Mouse (Mus musculus) mesoderm, embryonic 11.5 days (tissue): ENCODE measurements around the gene Stim1.
A peak's percentile ranks its signal among the peaks of the same experiment; 100 is the strongest.
"Not testable (repeated sequence)": the region's sequence is repeated elsewhere in the genome, so short reads cannot be mapped to it uniquely, and the experiment has no call there.

Source experiments
- DNase-seq: peaks from one replicate; pipeline ENCODE4 v3.0.0-alpha.2; 2012; ENCODE audit warnings: low read depth, low spot score

The Stim1 gene

DNA sequence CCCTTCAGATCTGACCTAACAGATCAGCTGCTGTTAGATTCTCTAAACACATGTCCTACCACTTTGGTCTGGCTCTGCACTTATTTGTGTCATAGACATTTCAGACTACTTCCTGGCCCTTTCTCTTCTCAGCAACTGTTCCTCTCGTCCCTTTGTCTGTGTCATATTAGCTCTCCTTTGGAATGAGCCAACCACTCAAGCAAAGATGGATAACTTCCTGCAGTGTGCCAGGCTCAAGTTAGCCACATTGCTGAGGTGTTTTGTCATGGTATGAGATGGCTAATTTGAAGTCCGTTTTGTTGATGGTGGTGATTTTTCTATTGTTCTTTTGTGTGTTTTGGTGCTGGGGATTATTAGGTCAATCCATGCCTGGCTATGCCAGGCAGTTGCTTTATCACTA is 93.7 kb downstream of the Stim1 start:
- DNase-seq: no peak

DNA sequence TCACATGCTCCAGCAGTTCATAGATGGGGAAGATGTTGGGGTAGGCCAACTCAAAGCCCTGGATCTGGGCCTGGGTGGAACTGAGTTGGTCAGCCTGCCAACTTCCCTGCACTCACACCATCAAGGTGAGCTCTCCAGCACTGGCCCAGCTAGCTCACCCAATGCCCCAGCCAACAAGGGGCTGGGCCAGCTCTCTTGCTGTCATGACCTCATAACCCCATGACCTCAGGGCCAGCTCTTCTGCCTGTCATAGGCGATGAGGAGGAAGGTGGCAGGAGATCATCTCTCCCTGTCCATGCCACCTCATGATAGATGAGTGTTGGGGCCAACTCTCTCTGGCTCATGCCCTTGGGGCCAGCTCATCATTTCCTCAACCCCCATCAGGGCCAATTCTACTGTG is 96.2 kb downstream of the Stim1 start:
- no peak for DNase-seq

DNA sequence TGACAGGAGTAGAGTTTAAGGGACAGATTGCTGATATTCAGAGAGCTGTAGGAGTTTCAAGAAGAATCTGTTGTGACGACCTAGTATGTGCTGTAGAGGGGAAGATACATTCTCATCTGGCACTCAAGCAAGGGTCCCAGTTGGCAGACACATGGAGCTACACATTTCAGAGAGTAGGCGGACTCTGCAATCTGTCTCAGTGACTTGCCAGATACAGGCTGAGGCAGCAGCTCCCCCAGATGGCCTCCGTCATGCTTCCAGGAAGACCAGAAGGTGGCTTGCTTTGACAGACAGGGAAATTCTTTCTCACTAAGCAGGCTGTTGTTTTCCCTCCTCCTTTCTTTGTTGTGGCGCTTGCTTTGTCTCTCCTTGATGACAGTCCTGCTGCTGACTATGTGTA is 102.1 kb downstream of the Stim1 start:
- DNase-seq: peak; percentile 6

DNA sequence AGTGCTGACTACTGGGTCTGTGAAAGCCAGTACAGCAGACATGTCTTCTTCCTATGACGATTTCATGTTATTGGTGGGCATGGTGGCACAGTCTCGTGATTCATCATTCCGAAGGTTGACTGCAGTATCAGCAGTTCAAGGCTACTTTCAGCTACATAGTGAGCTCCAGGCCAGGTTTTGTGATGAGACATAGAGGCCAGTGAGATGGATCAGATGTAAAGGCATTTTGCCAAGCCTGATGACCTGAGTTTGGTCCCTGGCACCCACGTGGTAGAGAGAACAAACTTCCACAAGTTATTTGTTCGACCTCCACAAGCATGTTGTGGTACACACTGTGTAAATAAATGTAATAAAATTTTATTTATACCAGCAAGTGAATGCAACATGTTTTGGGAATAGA is 102.9 kb downstream of the Stim1 start:
- DNase-seq: no peak

DNA sequence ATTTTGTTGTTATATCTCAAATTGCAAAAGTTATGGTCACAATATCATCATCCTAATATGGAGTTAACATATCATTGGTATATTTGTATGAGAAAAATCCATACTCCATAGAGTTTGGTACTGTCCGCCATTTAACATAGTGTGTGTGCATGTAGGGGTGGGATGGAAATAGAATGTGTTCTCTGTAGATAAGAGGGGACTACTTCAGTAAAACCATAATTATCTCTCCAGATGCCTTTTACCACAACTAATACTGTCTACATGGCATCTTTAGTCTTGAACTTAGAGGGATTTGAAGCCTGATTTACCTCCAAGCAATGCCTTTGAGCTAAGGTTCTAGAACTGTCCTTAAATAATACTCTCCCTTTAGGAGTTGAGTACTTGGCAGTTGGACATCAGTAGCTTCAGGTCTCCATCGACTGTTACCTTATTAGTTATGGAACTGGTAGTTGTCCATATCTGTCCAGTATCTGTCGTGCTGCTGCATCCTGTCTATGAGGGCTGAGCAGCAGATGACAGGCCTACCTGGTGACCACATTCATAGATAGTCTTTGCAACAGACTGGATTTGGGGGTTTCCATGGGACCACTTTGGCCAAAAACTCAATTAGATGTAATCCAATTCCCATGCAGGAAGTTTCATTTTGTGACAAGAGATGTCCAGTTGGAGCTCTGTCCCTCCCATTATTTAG is 105.9 kb downstream of the Stim1 start:
- DNase-seq: no peak

DNA sequence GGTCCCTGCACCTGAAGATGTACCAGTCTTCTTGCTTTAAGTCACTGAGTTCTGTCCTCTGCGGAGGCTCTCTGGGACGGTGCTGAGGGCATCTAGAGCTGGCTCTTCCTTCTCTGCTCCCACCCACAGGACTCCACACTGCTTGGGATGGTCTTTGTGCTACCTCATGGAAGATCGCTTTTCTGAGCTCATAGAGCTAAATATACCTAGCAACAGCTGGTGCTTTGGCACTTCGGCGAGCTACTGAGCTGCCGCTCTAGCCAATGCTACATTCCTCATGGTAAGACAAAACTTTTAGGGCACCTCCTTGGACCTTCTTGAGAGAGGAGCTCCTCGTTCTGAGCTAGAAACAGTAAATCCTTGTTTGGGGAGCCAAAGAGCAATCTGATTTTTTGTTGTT is 115.6 kb downstream of the Stim1 start:
- no peak for DNase-seq

DNA sequence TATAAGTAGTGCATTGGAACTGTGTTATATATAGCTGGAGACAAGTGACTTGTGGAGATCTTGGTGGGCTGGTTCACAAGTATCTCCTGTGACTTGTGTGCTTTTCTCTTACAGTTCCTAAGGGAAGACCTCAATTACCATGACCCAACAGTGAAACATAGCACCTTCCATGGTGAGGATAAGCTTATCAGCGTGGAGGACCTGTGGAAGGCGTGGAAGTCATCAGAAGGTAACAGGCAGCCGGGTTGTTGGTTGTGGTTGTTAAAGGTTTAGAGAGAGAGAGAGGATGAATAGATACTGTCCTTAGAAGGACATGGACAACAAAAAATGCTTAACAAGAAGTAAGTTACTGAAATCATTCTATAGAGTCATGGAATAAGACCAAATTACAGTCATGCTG is 118.4 kb downstream of the Stim1 start:
- DNase-seq: no peak

DNA sequence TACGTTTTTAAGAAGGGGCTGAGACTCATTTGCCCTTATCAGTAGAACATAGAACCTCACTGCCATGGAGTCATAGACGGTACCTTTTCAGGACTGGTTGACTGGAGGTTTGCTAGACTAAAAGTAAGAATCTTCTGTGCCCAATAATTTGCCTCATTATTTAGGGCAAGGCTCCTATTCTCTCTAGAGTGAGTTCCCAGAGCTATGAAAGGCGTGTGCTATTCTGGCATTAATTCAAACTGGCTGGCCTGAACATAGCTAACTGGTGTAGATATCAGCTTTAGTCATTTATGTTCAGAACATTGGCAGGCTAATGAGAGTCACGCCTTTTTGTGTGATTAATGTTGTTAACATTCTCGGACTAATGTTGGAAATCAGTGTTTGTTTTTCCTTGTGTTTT is 121.5 kb downstream of the Stim1 start:
- DNase-seq: no peak

DNA sequence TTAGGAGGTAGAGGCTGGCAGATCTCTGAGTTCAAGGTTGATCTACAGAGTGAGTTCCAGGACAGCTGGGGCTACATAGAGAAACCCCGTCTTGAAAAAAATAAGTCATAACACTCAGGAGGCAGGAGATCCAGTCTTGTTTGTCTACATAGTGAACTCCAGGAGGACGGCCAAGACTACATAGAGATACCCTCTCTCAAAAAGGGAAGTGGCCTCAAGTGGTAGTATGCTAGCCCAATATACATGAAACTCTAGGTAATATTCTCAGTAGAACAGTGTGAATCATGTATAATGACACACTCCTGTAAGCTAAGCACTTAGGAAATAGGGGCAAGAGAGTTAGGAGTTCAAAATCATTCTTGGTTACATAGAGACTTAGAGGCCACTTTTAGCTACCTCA is 126.3 kb downstream of the Stim1 start:
- no peak for DNase-seq

DNA sequence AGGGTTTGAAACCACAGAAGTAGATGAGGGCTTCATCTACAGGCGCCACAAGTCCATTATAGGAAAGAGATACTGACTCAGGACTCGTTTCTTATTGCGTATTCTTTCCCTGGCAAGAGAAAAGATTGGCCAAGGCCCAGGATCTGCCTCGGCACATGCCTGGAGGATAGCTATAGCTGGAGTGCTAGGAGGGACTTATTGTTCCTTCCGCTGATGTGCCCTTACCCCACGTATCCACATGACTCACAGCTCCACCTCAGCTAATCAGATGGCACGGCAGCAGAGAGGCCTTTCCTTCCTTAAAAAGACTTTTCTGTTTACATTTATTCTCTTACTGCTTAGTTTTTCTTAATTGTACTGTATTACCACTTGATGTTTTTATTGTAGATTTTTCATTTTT is 128.3 kb downstream of the Stim1 start:
- DNase-seq: no peak

DNA sequence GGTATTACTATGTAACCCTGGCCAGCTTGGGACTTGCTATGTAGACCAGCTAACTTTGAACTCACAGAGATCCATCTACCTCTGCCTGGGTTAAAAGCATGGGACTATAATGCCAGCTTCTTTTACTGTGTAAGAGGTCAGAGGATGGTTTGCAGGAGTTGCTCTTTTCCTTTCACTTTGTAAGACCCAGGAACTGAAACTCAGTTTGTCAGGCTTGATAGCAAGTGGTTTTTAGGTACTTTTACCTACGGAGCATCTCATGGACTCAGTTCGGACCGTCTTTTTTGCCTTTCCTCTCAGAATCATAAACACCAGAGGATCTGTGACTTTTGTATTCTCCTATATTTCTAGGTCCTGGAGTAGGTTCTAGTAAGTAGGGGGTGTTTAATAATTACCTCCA is 128.7 kb downstream of the Stim1 start:
- DNase-seq: no peak

DNA sequence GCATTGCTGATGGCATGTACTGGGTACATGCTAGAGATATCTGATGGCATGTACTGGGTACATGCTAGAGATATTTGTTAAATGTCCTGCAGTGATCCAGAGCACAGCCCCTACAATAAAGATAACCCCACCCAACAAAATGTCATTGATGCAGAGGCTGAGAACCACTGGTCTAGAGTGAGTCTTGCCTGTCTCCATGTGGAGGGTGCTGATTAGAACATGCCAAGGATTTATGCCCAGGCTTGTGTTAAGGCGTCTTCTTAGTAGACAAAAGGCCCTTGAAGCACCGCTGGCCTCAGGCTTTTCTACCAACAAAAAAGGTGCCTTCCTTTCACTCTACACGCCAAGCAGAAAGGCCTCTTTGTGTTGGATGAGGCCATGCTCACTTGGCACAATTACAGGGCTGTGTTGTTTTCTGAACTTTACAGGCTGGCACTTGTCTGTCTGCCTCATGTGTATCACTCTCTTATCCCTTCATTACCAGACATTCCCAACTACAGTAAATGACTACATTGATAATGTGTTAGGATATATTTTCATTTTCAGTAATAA is 131.7 kb downstream of the Stim1 start:
- peak; percentile 12 for DNase-seq

DNA sequence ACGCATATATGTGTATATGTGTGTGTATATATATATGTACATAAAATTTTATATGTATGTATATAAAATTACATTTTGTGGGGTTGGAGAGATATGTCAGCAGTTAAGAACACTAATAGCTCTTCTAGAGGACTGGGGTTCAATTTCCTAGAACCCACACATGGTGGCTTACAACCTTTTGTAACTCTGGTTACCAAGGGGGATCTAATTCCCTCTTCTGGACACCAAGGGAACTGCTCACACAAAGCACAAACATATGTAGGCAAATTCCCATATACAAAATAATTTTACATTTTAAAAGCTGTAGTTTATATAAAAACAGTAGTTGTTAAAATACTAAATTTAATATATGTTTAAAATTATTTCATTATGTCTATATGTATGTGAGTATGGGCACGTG is 136.5 kb downstream of the Stim1 start:
- no peak for DNase-seq

DNA sequence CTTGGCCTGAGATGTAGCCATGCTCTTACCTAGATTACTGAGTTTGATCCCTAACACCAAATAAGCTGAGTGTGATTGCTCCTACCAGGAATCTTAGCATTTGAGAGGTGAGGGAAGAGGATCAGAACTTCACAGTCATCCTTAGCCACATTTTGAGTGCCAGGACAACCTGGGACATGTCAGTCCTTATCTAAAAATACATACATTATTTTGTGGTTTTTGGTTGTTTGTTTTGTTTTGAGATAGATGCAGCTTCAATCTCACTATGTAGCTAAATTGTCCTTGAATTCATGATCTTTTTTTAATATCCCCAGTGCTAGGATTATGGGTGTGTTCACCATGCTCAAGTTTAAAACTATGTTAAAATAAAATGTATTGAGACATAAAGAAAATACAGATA is 139.8 kb downstream of the Stim1 start:
- no peak for DNase-seq

DNA sequence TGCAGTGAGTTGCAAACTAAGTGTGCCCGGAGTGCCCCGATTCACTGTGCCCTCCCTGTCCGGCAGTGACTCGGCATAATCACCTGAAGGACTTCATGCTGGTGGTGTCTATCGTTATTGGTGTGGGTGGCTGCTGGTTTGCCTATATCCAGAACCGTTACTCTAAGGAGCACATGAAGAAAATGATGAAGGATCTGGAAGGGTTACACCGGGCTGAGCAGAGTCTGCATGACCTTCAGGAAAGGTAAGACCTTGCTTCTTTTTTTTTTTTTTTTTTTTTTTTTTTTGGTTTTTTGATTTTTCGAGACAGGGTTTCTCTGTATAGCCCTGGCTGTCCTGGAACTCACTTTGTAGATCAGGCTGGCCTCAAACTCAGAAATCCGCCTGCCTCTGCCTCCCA is 147.7 kb downstream of the Stim1 start:
- not testable (repeated sequence) for DNase-seq

DNA sequence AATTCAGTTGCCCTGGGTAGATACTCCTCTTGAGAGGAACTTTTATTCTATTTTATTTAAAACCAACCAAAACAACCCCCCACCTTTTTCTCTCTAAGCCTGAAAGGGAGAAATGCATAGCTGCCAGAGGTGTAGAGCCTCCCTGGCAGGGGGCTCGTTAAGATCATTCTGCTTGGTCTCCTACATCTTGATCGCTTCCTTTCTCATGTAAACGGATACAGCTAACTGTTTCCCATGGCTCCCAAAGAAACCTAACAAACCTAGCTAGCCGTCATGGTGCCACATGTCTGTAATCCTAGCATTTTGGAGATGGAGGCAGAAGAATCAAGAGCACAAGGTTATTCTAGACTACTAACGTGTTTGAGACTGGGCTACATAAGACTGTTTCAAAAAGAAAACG is 148.2 kb downstream of the Stim1 start:
- no peak for DNase-seq

DNA sequence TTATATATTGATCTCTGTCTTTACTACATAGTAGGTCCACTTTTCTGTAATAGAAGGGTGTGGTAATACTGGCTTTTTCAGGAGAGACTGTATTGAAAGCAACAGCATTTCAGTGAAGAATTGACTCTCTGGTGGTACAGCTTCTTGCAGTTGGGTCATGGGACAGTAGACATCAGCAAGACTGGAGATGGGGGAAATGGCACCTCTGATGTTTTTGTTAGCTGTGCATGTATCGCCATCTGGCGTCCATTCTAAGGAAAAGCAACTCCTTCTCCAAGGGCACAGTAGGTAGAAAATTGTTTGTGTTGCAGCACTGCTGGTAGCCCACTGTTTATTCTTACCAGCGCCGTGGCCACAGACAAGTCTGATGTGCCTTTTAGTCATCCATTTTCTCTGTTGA is 149.8 kb downstream of the Stim1 start:
- DNase-seq: peak; percentile 83

DNA sequence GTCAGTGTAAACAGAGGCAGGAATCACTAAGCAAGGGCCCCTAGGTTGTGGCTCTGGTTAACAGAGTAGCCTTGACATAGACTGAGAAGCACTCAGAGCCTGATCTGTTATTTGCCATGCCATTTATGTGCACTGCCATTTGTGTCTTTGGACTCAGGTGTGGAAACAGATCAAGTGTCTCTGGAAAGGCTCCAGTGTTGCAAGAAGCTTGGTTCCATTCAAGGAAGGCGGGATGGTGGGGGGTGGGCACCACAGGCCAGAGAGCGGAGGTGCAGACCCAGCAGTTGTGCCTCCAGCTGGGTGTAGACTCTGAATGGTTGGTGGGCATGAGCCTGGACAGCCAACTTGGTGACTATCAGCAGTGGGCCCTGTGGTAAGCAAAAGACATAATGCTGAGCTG is 154.4 kb downstream of the Stim1 start:
- no peak for DNase-seq

DNA sequence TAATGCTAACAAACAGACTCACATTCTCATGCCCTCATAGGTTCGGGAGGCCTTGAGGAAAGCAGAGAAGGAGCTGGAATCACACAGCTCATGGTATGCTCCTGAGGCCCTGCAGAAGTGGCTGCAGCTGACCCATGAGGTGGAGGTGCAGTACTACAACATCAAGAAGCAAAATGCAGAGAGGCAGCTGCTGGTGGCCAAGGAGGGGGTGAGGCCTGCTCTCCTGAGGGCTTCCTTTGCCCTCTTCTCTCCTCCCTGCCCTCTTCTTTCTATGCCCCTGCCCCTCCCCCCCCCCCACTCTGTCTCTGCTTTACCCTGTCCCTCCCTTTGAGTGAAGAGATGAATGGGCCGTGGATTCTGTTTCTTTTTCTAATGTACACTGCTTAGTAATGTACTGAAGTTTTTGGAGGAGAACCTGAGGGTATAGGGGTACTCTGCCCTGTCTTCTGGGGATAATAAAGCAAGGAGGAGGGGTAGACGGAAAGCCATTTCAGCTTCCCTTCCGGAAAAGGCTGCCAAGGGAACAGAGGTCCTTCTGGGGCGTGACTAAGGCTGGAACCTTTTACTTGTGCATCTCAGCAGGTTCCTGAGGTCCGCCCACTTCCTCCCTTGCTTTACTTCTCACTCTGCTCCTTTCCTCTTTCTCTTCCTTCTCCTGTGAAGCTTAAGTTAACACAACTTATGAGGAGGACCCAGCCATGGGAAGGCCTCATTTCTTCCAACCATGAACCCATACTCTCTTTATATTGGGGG is 158.5 kb downstream of the Stim1 start:
- DNase-seq: no peak

DNA sequence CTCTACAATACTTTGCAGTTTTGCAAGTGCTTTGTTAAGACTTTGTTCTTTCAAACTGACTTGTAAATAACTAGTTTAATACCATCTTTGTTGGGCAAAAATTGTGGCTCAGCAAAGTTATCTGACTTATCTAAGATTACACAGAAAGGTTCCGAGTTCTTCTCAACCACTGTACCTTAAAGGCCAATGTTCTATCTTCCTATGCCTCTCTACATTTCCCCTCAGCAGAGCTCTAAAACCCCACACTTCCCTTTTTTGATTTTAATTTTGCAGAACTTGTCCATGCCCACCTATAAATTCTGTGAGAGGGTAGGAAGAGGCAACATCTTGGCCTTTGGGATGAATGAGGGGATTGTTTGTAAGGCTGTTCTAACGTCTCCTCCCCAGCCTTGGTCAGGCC is 166.7 kb downstream of the Stim1 start:
- no peak for DNase-seq

DNA sequence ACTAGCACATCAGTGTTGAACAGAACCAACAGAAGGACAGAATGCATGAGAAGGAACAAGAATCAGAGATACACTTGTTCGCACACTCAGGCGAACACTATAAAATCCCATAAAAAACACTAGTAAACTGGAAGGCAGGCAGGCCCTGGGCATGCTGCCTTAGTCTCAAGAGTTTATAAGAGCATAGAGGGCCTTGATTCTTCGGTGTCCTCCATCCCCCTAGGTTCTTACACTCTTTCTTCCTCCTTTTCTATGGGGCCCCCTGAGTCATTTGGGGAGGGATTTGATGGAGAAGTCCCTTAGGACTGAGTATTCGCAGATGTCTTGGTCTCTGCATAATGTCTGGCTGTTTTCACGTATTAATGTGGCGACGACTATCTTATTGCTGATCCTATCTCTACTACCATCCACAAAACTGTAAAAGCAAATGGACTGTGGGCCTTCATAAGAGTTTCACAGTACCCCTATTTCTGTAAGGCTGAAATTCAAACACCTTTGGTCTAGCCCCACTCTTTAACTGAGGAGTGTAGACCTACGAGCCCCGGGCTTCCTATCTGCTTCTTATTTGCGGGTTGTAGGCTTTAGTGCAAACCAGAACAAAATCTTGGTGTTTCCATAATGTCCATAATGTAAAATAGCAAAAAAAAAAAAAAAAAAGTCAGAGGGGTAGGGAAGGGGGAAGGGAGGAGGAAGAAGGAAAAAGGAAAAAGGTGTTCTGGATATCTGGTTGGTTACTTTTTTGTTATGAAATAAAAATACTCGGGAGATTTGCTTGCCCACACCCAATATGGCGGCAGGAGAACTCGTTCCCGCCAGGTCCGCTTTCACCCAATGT is 173.4 kb downstream of the Stim1 start:
- no peak for DNase-seq

DNA sequence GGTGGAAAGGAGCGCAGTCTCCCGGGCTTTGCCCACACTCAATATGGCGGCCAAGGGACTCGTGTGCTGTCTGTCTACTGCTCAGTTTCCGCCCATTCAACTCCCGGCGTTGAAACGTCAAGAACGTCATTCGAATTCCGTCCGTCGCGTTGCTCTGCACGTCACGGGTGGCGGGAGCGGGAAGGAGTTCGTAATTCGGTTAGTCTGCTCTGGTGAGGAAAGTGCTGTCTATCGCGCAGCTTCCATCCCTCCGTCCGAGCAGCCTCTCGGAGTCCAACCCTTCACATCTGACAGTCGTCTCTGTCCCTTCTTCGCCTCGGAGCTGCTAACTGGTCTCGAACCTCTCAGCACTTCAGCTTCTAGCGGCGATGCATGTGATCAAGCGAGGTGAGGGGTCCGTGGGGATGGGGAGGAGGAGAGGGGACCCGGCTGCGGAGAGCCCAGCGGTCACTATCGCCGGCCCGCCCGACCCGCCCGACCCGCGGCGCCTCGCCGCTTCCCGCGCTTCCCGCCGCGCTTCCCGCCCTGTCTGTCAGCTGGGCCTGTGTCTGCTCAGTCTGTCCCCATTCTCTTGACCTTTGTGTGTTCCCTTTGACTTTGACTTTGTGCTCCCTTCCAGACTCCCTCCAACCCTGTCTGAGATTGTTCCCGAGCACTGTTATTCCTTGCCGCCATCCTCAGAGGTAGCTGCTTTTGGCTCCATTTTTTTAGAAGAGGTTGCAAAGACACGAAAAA is 174.2 kb downstream of the Stim1 start, which contains the start of gene Rrm1:
Rrm1 (plus strand) TSS at position 39 of the 735 bp plus-strand sequence.
- DNase-seq: peak; percentile 98
